Mouse (Mus musculus): ENCODE measurements around the gene Tceal3. TPM values are rescaled to one million over a fixed set of nuclear protein-coding genes. Genes with fewer than 3 reads are reported as not detected.

The Tceal3 gene
- polyA plus RNA-seq (2012; rRNA removed), result 93.6 and 99.4 TPM in 2 replicates

GRCm38 (mm10) chrX:136590199-136590896 lies at the start of gene Tceal3:
TSS of gene Tceal3 (plus strand) at chrX:136590842.

GRCm38 (mm10) chrX:136543956-136544355 lies 46.7 kb upstream of the Tceal3 start, which contains the start of gene Kir3dl2:
TSS of gene Kir3dl2 (minus strand) at chrX:136544056.

GRCm38 (mm10) chrX:136707446-136708167 lies 117.0 kb downstream of the Tceal3 start, which contains the start of gene Tceal1:
TSS of gene Tceal1 (plus strand) at chrX:136707982.

Other genes with a start within 250 kb of the Tceal3 start
- not detected in 2 replicates for gene Kir3dl1, start 72.8 kb upstream of the Tceal3 start, polyA plus RNA-seq (2012; rRNA removed)
- gene Kir3dl2, start 46.8 kb upstream of the Tceal3 start, polyA plus RNA-seq (2012; rRNA removed), result 0.05 and 0.10 TPM in 2 replicates
- gene Tceal1, start 117.1 kb downstream of the Tceal3 start, polyA plus RNA-seq (2012; rRNA removed), result 10.7 and 11.6 TPM in 2 replicates
- gene Morf4l2, start 152.8 kb downstream of the Tceal3 start, polyA plus RNA-seq (2012; rRNA removed), result 452 and 468 TPM in 2 replicates
- not detected in 2 replicates for gene Glra4, start 189.3 kb downstream of the Tceal3 start, polyA plus RNA-seq (2012; rRNA removed)
- 16.0 and 19.4 TPM in 2 replicates for gene Plp1, start 231.8 kb downstream of the Tceal3 start, polyA plus RNA-seq (2012; rRNA removed)

Data from central nervous system, embryonic 14 days (tissue).